Mouse (Mus musculus): ENCODE measurements around the gene Ranbp17. TPM values are rescaled to one million over a fixed set of nuclear protein-coding genes. Genes with fewer than 3 reads are reported as not detected.

Gene Ranbp17
- polyA plus RNA-seq, 1 experiment from 2014 or later = 9.5 TPM

- Histone ChIP-seq H3K4me1 (no peaks in the 10 kb centered on the region), H3K27me3 (no peaks in the 10 kb centered on the region), H3K9me3 (no peaks in the 10 kb centered on the region), H3K9ac (replicated peaks) (no peak overlapping the region), H3K4me3 (no peak overlapping the region), H3K27ac (replicated peaks) (no peak overlapping the region), H3K36me3 (no peaks in the 10 kb centered on the region), H3K4me2 (replicated peaks) (no peak overlapping the region)
- ATAC-seq (replicated peaks) = no peak
- 72% methylated on average over 3 of the region's 3 CpGs for WGBS
Observed at GRCm38 (mm10) chr11:33398701-33399100, 114.8 kb downstream of the Ranbp17 start.

GRCm38 (mm10) chr11:33396275-33396674 lies 117.3 kb downstream of the Ranbp17 start:
- ATAC-seq (replicated peaks) = no peak
- Histone ChIP-seq H3K27ac (replicated peaks) (no peak overlapping the region), H3K4me1 (no peaks in the 10 kb centered on the region), H3K9ac (replicated peaks) (no peak overlapping the region), H3K4me3 (no peak overlapping the region), H3K4me2 (replicated peaks) (no peak overlapping the region), H3K36me3 (no peaks in the 10 kb centered on the region), H3K27me3 (no peaks in the 10 kb centered on the region), H3K9me3 (no peaks in the 10 kb centered on the region)
- WGBS = 96% methylated on average over 6 of the region's 6 CpGs

- H3K9ac ChIP-seq (replicated peaks) = no peak overlapping the region
- no peak for ATAC-seq (replicated peaks)
- H3K36me3 ChIP-seq = no peaks in the 10 kb centered on the region
- no peaks in the 10 kb centered on the region for H3K27me3 ChIP-seq
- no peaks in the 10 kb centered on the region for H3K9me3 ChIP-seq
- H3K27ac ChIP-seq (replicated peaks) = no peak overlapping the region
- H3K4me2 ChIP-seq (replicated peaks) = no peak overlapping the region
- WGBS = 68% methylated on average over 3 of the region's 3 CpGs
- no peak overlapping the region for H3K4me3 ChIP-seq
- no peaks in the 10 kb centered on the region for H3K4me1 ChIP-seq
Observed at GRCm38 (mm10) chr11:33394093-33394492, 119.5 kb downstream of the Ranbp17 start.

- 87% methylated on average over 2 of the region's 2 CpGs for WGBS
Observed at GRCm38 (mm10) chr11:33388685-33389084, 124.9 kb downstream of the Ranbp17 start.

GRCm38 (mm10) chr11:33361867-33362266 lies 151.7 kb downstream of the Ranbp17 start:
- H3K36me3 ChIP-seq = no peaks in the 10 kb centered on the region
- H3K27ac ChIP-seq (replicated peaks) = no peak overlapping the region
- H3K4me2 ChIP-seq (replicated peaks) = no peak overlapping the region
- no peak overlapping the region for H3K4me3 ChIP-seq
- H3K4me1 ChIP-seq = peaks cover 6% of the 10 kb centered on the region; the same call in 1 of the 2 replicates
- no peaks in the 10 kb centered on the region for H3K27me3 ChIP-seq
- 0 out of 2 replicates have a peak, but pooled peaks have one; percentile 46 for ATAC-seq (replicated peaks)
- 22% methylated on average over 5 of the region's 5 CpGs for WGBS
- no peak overlapping the region for H3K9ac ChIP-seq (replicated peaks)
- H3K9me3 ChIP-seq = no peaks in the 10 kb centered on the region

More at GRCm38 (mm10) chr11:33388685-33389084, 124.9 kb downstream of the Ranbp17 start:
- ATAC-seq (replicated peaks) = no peak
- H3K36me3 ChIP-seq = no peaks in the 10 kb centered on the region
- no peaks in the 10 kb centered on the region for H3K4me1 ChIP-seq
- no peaks in the 10 kb centered on the region for H3K9me3 ChIP-seq
- H3K4me2 ChIP-seq (replicated peaks) = no peak overlapping the region
- H3K27ac ChIP-seq (replicated peaks) = no peak overlapping the region
- H3K9ac ChIP-seq (replicated peaks) = no peak overlapping the region
- H3K4me3 ChIP-seq = no peak overlapping the region
- no peaks in the 10 kb centered on the region for H3K27me3 ChIP-seq

GRCm38 (mm10) chr11:33349269-33349668 lies 164.3 kb downstream of the Ranbp17 start:
- Histone ChIP-seq H3K27ac (replicated peaks) (no peak overlapping the region), H3K36me3 (no peaks in the 10 kb centered on the region), H3K9ac (replicated peaks) (no peak overlapping the region), H3K9me3 (no peaks in the 10 kb centered on the region), H3K4me3 (no peak overlapping the region), H3K27me3 (no peaks in the 10 kb centered on the region), H3K4me1 (no peaks in the 10 kb centered on the region), H3K4me2 (replicated peaks) (no peak overlapping the region)
- 81% methylated on average over 2 of the region's 2 CpGs for WGBS
- ATAC-seq (replicated peaks) = no peak

- Histone ChIP-seq H3K9ac (replicated peaks) (no peak overlapping the region), H3K9me3 (no peaks in the 10 kb centered on the region), H3K4me1 (no peaks in the 10 kb centered on the region), H3K27me3 (no peaks in the 10 kb centered on the region), H3K36me3 (no peaks in the 10 kb centered on the region), H3K4me3 (no peak overlapping the region), H3K27ac (replicated peaks) (no peak overlapping the region), H3K4me2 (replicated peaks) (no peak overlapping the region)
- 60% methylated on average over 2 of the region's 2 CpGs for WGBS
- no peak for ATAC-seq (replicated peaks)
Observed at GRCm38 (mm10) chr11:33342061-33342460, 171.5 kb downstream of the Ranbp17 start.

- Histone ChIP-seq H3K27ac (replicated peaks) (no peak overlapping the region), H3K4me1 (no peaks in the 10 kb centered on the region), H3K27me3 (no peaks in the 10 kb centered on the region), H3K9ac (replicated peaks) (no peak overlapping the region), H3K9me3 (no peaks in the 10 kb centered on the region), H3K4me3 (no peak overlapping the region), H3K36me3 (no peaks in the 10 kb centered on the region), H3K4me2 (replicated peaks) (no peak overlapping the region)
- ATAC-seq (replicated peaks) = peak; percentile 70; the same call in 1 of the 2 replicates
- WGBS = 20% methylated on average over 7 of the region's 7 CpGs
Observed at GRCm38 (mm10) chr11:33336552-33337121, 176.9 kb downstream of the Ranbp17 start.

GRCm38 (mm10) chr11:33335616-33336015 lies 177.9 kb downstream of the Ranbp17 start:
- Histone ChIP-seq H3K9me3 (no peaks in the 10 kb centered on the region), H3K27ac (replicated peaks) (no peak overlapping the region), H3K27me3 (no peaks in the 10 kb centered on the region), H3K4me2 (replicated peaks) (no peak overlapping the region), H3K9ac (replicated peaks) (no peak overlapping the region), H3K36me3 (no peaks in the 10 kb centered on the region), H3K4me3 (no peak overlapping the region), H3K4me1 (no peaks in the 10 kb centered on the region)
- 89% methylated on average over 3 of the region's 3 CpGs for WGBS
- ATAC-seq (replicated peaks) = no peak

GRCm38 (mm10) chr11:33332137-33332536 lies 181.4 kb downstream of the Ranbp17 start:
- no peak for ATAC-seq (replicated peaks)
- no peaks in the 10 kb centered on the region for H3K27me3 ChIP-seq
- H3K4me1 ChIP-seq = no peaks in the 10 kb centered on the region
- H3K9me3 ChIP-seq = no peaks in the 10 kb centered on the region
- H3K36me3 ChIP-seq = no peaks in the 10 kb centered on the region
- H3K27ac ChIP-seq (replicated peaks) = no peak overlapping the region
- 14% methylated on average over 5 of the region's 5 CpGs for WGBS
- H3K9ac ChIP-seq (replicated peaks) = no peak overlapping the region
- no peak overlapping the region for H3K4me3 ChIP-seq
- no peak overlapping the region for H3K4me2 ChIP-seq (replicated peaks)

GRCm38 (mm10) chr11:33319006-33319611 lies 194.4 kb downstream of the Ranbp17 start:
- no peak overlapping the region for H3K4me3 ChIP-seq
- H3K27ac ChIP-seq (replicated peaks) = no peak overlapping the region
- H3K4me2 ChIP-seq (replicated peaks) = no peak overlapping the region
- ATAC-seq (replicated peaks) = no peak
- no peaks in the 10 kb centered on the region for H3K27me3 ChIP-seq
- WGBS = 88% methylated on average over 7 of the region's 7 CpGs
- no peak overlapping the region for H3K9ac ChIP-seq (replicated peaks)
- no peaks in the 10 kb centered on the region for H3K9me3 ChIP-seq
- H3K36me3 ChIP-seq = no peaks in the 10 kb centered on the region
- H3K4me1 ChIP-seq = no peaks in the 10 kb centered on the region

GRCm38 (mm10) chr11:33309566-33309965 lies 204.0 kb downstream of the Ranbp17 start:
- Histone ChIP-seq H3K9me3 (no peaks in the 10 kb centered on the region), H3K27me3 (no peaks in the 10 kb centered on the region), H3K4me1 (no peaks in the 10 kb centered on the region), H3K36me3 (no peaks in the 10 kb centered on the region), H3K4me2 (replicated peaks) (no peak overlapping the region), H3K9ac (replicated peaks) (no peak overlapping the region), H3K27ac (replicated peaks) (no peak overlapping the region), H3K4me3 (no peak overlapping the region)
- no peak for ATAC-seq (replicated peaks)
- WGBS = 72% methylated on average over 4 of the region's 4 CpGs

GRCm38 (mm10) chr11:33300859-33301258 lies 212.7 kb downstream of the Ranbp17 start:
- 14% methylated on average over 8 of the region's 8 CpGs for WGBS
- Histone ChIP-seq H3K27ac (replicated peaks) (0 out of 2 replicates have a peak overlapping the region, but pooled peaks have one; percentile 34), H3K36me3 (no peaks in the 10 kb centered on the region), H3K4me3 (no peak overlapping the region), H3K4me2 (replicated peaks) (peak overlapping the region; percentile 23), H3K9ac (replicated peaks) (no peak overlapping the region), H3K9me3 (no peaks in the 10 kb centered on the region), H3K27me3 (no peaks in the 10 kb centered on the region), H3K4me1 (peaks cover 31% of the 10 kb centered on the region)
- ATAC-seq (replicated peaks) = peak; percentile 68

Data from forebrain, embryonic 15.5 days (tissue).